Mouse (Mus musculus): ENCODE measurements around the gene Tgfb2.

Gene Tgfb2

DNA sequence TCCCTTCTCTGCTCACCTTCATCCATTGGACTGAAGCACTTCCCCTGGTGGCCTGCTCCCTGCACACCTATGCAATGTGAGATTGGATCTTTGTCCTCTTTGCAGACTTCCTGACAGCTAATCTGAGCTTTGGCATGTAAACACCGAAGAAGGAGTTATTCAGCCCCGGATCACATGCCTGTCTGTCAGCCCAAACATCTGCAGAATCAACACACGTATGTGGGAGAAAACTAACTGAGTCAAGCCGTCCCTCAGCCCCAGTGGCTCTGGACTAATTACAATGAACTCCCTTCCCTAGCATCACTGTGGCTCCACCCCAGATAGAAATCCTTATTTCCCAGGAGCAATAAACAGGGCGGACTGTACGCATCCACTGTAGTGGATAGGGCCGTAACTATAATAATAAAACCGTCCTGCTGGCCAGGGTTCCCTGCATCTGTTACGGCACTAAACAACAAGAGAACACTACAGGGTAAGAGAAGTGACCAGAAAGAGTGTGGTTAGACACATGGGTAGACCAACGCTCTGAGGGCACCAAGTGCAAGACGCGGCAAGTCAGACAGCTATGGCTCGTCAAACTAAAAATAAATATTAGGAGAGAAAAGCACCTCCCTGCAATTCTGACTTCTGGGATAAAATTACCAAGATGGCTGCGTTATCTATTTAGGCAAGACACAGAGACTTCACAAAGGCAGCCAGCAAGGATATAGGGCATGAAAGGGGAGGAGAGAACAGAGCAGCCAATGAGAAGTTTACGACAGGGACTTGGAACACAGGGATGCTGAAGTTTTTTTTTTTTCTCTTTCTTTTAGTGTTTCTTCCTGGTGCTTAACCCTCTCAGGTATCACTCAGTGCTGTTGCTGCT, 3.2 kb downstream of the Tgfb2 start:
- DNase-seq: no peak

DNA sequence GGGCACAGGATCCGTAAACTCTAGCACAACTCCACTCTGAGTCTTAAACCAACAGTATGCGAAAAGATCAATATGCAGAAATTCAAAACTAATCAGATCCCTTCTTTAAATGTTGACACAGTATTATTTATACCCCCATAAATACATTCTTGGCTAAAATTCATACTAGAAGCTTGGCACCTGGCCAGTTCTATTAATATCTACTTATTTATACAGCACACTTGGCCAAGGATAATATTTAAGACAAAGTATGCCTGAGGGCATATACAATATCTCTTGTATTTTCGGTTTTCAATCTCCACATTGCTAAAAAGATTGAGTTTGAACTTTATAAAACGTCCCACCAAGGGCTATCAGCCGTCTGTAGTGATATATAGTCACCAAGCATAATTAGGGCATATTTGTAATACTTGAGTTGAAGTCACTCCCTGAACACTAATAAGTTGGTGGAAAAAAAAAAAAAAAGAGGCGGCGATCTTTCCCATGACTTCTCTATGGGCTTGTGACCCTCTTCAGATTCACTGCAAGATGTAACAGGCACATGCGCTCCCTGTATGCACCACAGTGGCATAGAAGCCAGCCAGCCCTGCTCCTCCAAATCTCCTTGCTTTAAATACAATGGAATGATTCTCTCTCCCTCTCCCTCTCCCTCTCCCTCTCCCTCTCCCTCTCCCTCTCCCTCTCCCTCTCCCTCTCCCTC, 4.4 kb downstream of the Tgfb2 start:
- no peak for DNase-seq

DNA sequence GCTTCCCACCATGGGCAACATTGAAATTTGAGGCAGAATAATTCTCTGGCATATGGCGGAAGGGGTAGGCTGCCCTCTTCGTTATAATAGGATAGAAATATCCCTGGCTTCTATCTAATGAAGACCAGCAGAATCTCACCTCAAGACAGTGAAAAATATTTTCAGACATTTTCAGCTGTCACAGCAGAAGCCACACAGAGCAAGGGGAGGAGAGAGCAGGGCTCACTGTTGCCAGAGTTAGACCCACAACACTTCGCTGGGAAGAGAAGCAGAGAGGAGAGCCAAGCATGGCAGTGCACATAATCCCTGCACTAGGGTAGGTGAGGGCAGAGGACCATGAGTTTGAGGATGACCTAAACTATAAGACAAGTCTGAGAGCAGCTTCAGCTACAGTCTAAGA, 5.3 kb downstream of the Tgfb2 start:
- DNase-seq: no peak

GRCm38 (mm10) chr1:186698583-186699338, 7.0 kb downstream of the Tgfb2 start:
- DNase-seq: no peak

GRCm38 (mm10) chr1:186696231-186696630, 9.6 kb downstream of the Tgfb2 start:
- DNase-seq: no peak

GRCm38 (mm10) chr1:186695361-186695760, 10.4 kb downstream of the Tgfb2 start:
- DNase-seq: no peak

- no peak for DNase-seq
These were observed 13.4 kb downstream of the Tgfb2 start for GRCm38 (mm10) chr1:186692370-186692769.

GRCm38 (mm10) chr1:186691708-186692107, 14.1 kb downstream of the Tgfb2 start:
- no peak for DNase-seq

GRCm38 (mm10) chr1:186684041-186684440, 21.7 kb downstream of the Tgfb2 start:
- DNase-seq: no peak

GRCm38 (mm10) chr1:186682606-186683005, 23.2 kb downstream of the Tgfb2 start:
- peak in 1 of 2 experiments; percentile 13 for DNase-seq

- no peak for DNase-seq
These were observed 28.2 kb downstream of the Tgfb2 start for GRCm38 (mm10) chr1:186677614-186678013.

DNA sequence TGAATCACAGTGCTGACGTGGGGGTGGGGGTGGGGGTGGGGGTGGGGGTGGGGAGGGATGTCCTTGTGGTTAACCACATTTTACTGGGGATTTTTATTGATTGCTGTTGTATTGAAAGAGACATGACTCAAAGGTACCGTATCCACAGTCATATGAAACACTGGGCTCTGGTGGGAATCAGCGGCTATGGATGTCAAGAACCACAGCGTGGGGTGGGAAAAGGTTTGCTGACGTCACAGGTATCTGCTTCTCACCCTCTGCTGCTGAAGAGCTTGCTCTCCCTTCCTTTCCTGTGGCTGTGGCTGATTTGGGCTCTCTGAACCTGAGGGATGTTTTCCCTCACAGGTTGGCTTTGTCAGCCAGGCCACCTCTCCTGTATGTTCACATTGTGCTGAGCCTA, 29.6 kb downstream of the Tgfb2 start:
- no peak for DNase-seq

DNA sequence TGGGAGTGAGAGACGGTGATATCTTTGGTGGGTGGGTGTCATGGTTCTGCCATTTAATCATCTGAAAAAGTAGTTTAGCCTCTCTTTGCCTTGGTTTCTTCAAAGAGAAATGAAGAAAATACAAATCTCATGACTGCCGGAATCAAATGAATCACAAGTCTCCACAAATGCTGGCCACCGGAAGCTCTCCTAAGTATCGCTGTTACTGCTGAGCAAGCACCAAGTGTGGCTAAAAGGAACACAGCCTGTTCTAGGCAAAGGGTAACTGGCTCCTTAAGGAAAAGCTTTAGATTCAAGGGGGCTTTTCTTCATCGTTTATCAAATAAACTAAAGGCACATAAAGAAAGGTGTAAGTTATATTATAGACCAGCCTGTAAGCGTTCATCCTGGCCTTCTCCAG, 30.5 kb downstream of the Tgfb2 start:
- DNase-seq: no peak

DNA sequence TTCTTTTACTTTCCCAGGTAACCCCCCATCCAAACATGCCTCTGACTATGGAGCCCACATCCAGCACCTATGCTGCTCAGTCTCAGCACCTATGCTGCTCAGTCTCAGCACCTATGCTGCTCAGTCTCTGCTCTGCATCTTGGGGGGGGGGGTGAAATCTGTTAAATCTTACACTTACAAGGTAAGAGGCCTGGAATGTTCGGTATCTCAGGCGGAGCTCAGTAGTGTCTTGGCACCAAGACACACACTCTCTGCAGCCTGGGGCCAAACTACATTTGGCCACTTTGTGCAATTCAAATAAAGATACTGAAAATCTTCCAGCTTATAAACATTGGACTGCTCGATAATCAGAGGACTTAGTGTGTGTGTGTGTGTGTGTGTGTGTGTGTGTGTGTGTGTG, 31.2 kb downstream of the Tgfb2 start:
- DNase-seq: no peak

DNA sequence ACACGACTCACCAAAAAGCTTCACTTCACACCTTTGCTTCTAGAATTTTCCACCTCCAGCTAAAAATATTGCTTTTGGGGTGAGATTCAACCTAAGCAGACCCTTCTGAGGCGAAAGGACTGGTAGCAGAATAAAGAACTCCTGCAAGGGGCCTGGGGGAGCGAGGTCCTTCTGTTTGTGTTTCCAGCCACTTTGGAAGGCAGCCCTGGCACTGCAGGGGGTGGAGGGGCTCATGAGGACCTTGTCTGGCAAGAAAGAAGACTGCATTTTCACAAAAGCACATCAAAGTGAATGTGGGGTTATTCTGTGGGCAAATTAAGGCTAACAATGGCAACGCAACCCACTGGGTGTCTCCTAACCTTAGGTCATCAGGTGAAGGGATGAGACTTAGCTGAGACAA, 32.6 kb downstream of the Tgfb2 start:
- no peak for DNase-seq

GRCm38 (mm10) chr1:186663412-186663811, 42.4 kb downstream of the Tgfb2 start:
- no peak for DNase-seq

GRCm38 (mm10) chr1:186662996-186663395, 42.8 kb downstream of the Tgfb2 start:
- no peak for DNase-seq

- no peak for DNase-seq
These were observed 44.4 kb downstream of the Tgfb2 start for GRCm38 (mm10) chr1:186661206-186661921.

- no peak for DNase-seq
These were observed 47.0 kb downstream of the Tgfb2 start for GRCm38 (mm10) chr1:186658783-186659182.

- no peak for DNase-seq
These were observed 48.1 kb downstream of the Tgfb2 start for GRCm38 (mm10) chr1:186657559-186658219.

- DNase-seq: no peak
These were observed 49.0 kb downstream of the Tgfb2 start for GRCm38 (mm10) chr1:186656732-186657329.

GRCm38 (mm10) chr1:186656201-186656600, 49.6 kb downstream of the Tgfb2 start:
- DNase-seq: no peak
